In the genomic region with DNA sequence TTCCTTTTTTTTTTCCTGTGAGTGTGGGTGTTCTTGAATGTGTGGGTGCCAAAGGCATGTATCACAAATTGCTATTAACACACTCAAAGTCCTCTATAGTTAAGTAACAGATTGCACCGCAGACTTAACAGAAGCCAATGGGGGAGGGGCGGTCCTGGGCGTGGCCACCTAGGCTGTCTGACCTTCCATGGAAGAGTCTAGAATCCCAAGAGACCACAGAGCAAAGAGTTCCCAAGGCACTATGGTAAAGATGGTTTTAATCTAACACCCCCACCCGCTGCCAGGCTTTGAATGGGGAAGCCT, we compare ENCODE assay signal across 9 mouse cellular contexts.
DNase-seq lines count a peak whose midpoint lies in the region; ATAC-seq and TF ChIP-seq lines count a peak whose summit lies in the region.
"Had no signal": no experiment of that assay in that cellular context is flagged by ENCODE, and none has a peak within 500 bp of the region (broad histone marks: within the 10 kb centered on the region; RNA-seq: fewer than 3 reads in every experiment).

No protein-coding gene starts in this region.

- DNase-seq in limb, embryonic 10.5 days (ENCODE audit: low spot score), result no peak
- DNase-seq in brain, adult 2 months (ENCODE audit: low read depth, low spot score), result peak; percentile 10
- DNase-seq in forebrain, postnatal 0 days, result no peak
- no peak for DNase-seq in urinary bladder, postnatal 36 days (ENCODE audit: low spot score in 2 of 2)
- DNase-seq in B cell, adult 2 months, result no peak

- H3K4me2 ChIP-seq in limb, embryonic 13.5 days (replicated peaks), result peak overlapping the region; percentile 62; the same call in 1 of the 2 replicates
- peak overlapping the region; percentile 55 for H3K4me2 ChIP-seq in forebrain, postnatal 0 days (ENCODE audit: low read depth)
- peak overlapping the region; percentile 53 for H3K4me2 ChIP-seq in midbrain, embryonic 13.5 days (replicated peaks)

- H3K4me1 ChIP-seq in limb, embryonic 13.5 days, result peaks cover 43% of the 10 kb centered on the region
- H3K4me1 ChIP-seq in limb, embryonic 10.5 days, result peaks cover 39% of the 10 kb centered on the region
- H3K4me1 ChIP-seq in forebrain, postnatal 0 days (ENCODE audit: insufficient read depth), result peaks cover 22% of the 10 kb centered on the region
- H3K4me1 ChIP-seq in midbrain, embryonic 13.5 days (replicated peaks), result peaks cover 33% of the 10 kb centered on the region

- no peak overlapping the region for H3K4me3 ChIP-seq in limb, embryonic 13.5 days
- no peak overlapping the region for H3K4me3 ChIP-seq in limb, embryonic 10.5 days
- 0 out of 2 replicates have a peak overlapping the region, but pooled peaks have one; percentile 17 for H3K4me3 ChIP-seq in forebrain, postnatal 0 days (ENCODE audit: low read depth, low read length)
- H3K4me3 ChIP-seq in midbrain, embryonic 13.5 days (replicated peaks), result peak overlapping the region; percentile 24; the same call in 1 of the 2 replicates
- H3K4me3 ChIP-seq: myocyte had no signal

- H3K36me3 ChIP-seq in limb, embryonic 13.5 days, result no peaks in the 10 kb centered on the region
- no peaks in the 10 kb centered on the region for H3K36me3 ChIP-seq in limb, embryonic 10.5 days
- no peaks in the 10 kb centered on the region for H3K36me3 ChIP-seq in forebrain, postnatal 0 days (ENCODE audit: insufficient read depth)
- no peaks in the 10 kb centered on the region for H3K36me3 ChIP-seq in midbrain, embryonic 13.5 days
- H3K36me3 ChIP-seq: heart, embryonic 10.5 days had no signal

- TF ChIP-seq CTCF in forebrain, postnatal 0 days (IDR thresholded peaks at IDR 0.05; ENCODE audit: low read depth), result no peak

- H3K9me3 ChIP-seq in limb, embryonic 13.5 days, result no peaks in the 10 kb centered on the region; the same call in 1 of the 2 replicates
- no peaks in the 10 kb centered on the region for H3K9me3 ChIP-seq in limb, embryonic 10.5 days (replicated peaks)
- no peaks in the 10 kb centered on the region for H3K9me3 ChIP-seq in forebrain, postnatal 0 days (ENCODE audit: low read length)
- H3K9me3 ChIP-seq in midbrain, embryonic 13.5 days, result no peaks in the 10 kb centered on the region
- H3K9me3 ChIP-seq: heart, embryonic 10.5 days had no signal

- no peak overlapping the region for H3K27ac ChIP-seq in limb, embryonic 13.5 days
- no peak overlapping the region for H3K27ac ChIP-seq in limb, embryonic 10.5 days
- H3K27ac ChIP-seq in forebrain, postnatal 0 days (ENCODE audit: low read depth, low read length), result no peak overlapping the region; the same call in 1 of the 2 replicates
- H3K27ac ChIP-seq in midbrain, embryonic 13.5 days, result peak overlapping the region; percentile 75

- no peak overlapping the region for H3K9ac ChIP-seq in limb, embryonic 13.5 days
- H3K9ac ChIP-seq in forebrain, postnatal 0 days, result no peak overlapping the region
- no peak overlapping the region for H3K9ac ChIP-seq in midbrain, embryonic 13.5 days (replicated peaks)

- ATAC-seq in limb, embryonic 13.5 days (ENCODE audit: low FRiP score, low read depth), result no peak
- ATAC-seq in forebrain, postnatal 0 days, result peak; percentile 10; the same call in 1 of the 2 replicates
- no peak for ATAC-seq in midbrain, embryonic 13.5 days

- H3K27me3 ChIP-seq in limb, embryonic 13.5 days, result peaks cover 14% of the 10 kb centered on the region
- H3K27me3 ChIP-seq in limb, embryonic 10.5 days (ENCODE audit: low read depth, poor library complexity, severe bottlenecking), result peaks cover 26% of the 10 kb centered on the region; the same call in 1 of the 2 replicates
- H3K27me3 ChIP-seq in forebrain, postnatal 0 days (ENCODE audit: insufficient read depth, low read length), result no peaks in the 10 kb centered on the region
- 0 out of 2 replicates have a peak, but pooled peaks cover 2% of the 10 kb centered on the region for H3K27me3 ChIP-seq in midbrain, embryonic 13.5 days

- 63% methylated on average over 4 of the region's 4 CpGs for WGBS in limb, embryonic 13.5 days
- 57% methylated on average over 4 of the region's 4 CpGs for WGBS in limb, embryonic 10.5 days
- WGBS in forebrain, postnatal 0 days, result 42% methylated on average over 4 of the region's 4 CpGs
- 49% methylated on average over 4 of the region's 4 CpGs for WGBS in midbrain, embryonic 13.5 days

Comparison
In these comparisons a context has a peak if more than half of its experiments do, and no peak if none do; other contexts are left out.
1. H3K4me3 ChIP-seq: peak in forebrain, postnatal 0 days (single experiment) and midbrain, embryonic 13.5 days (single experiment); none in limb, embryonic 13.5 days (single experiment) and limb, embryonic 10.5 days (single experiment).
2. Peak in every context shown above with its lines, with median percentiles within 50 percentile points of each other: H3K4me2 ChIP-seq.